Mouse (Mus musculus) heart, embryonic 13.5 days (tissue): ENCODE measurements around the gene Nod2. TPM values are rescaled to one million over a fixed set of nuclear protein-coding genes. Genes with fewer than 3 reads are reported as not detected.

Experiments
- ATAC-seq: fragments of 200-750 bp; cut with Nextera tagmentation; 2 replicates; pipeline ENCODE4 v1.8.0; 2017; ENCODE audit warnings: moderate TSS enrichment; ENCODE audit not compliant: insufficient number of reproducible peaks, low FRiP score, low TSS enrichment; ENCODE audit errors: extremely low read depth
- H3K27ac ChIP-seq: fragments of 300-500 bp; sonication (generic); replicated peaks from 2 replicates; pipeline ENCODE4 v1.5.1; 2015; ENCODE audit warnings: moderate library complexity, mild to moderate bottlenecking, inconsistent platforms
- H3K27me3 ChIP-seq: fragments of 300-500 bp; sonication (generic); replicated peaks from 2 replicates; pipeline ENCODE4 v1.6.1; 2015; ENCODE audit warnings: mild to moderate bottlenecking, inconsistent platforms
- H3K36me3 ChIP-seq: fragments of 300-500 bp; sonication (generic); 2 replicates; pipeline ENCODE4 v1.6.1; 2015; ENCODE audit warnings: mild to moderate bottlenecking, inconsistent platforms
- H3K4me1 ChIP-seq: fragments of 300-500 bp; sonication (generic); 2 replicates; pipeline ENCODE4 v1.6.1; 2015; ENCODE audit warnings: inconsistent platforms
- H3K4me2 ChIP-seq: fragments of 300-500 bp; sonication (generic); 2 replicates; pipeline ENCODE4 v1.6.1; 2015; ENCODE audit warnings: inconsistent platforms, mild to moderate bottlenecking, moderate library complexity
- H3K4me3 ChIP-seq: fragments of 300-500 bp; sonication (generic); 2 replicates; pipeline ENCODE4 v1.5.1; 2015; ENCODE audit warnings: moderate library complexity, mild to moderate bottlenecking, inconsistent platforms
- H3K9ac ChIP-seq: fragments of 300-500 bp; sonication (generic); 2 replicates; pipeline ENCODE4 v1.6.1; 2015; ENCODE audit warnings: inconsistent platforms, mild to moderate bottlenecking, moderate library complexity
- H3K9me3 ChIP-seq: fragments of 300-500 bp; sonication (generic); 2 replicates; pipeline ENCODE4 v1.6.1; 2016; ENCODE audit warnings: inconsistent platforms
- whole genome bisulfite sequencing: fragments of 180-500 bp; shearing (Covaris S2); methylation state at CpG from one replicate; pipeline ENCODE4 v1.1.7; 2015; ENCODE audit warnings: mixed read lengths; 5-methylcytosine and 5-hydroxymethylcytosine counted together
- polyA plus RNA-seq: library from polyadenylated mRNA; unstranded; fragments of >200 nt; fragmentation: Nextera tagmentation; extraction: Ambion mirVana; gene quantifications from 2 replicates; pipeline ENCODE4 v1.2.1, GENCODE M21; 2015

The Nod2 gene
- polyA plus RNA-seq, 1 experiment from 2014 or later = 0.08 TPM

DNA sequence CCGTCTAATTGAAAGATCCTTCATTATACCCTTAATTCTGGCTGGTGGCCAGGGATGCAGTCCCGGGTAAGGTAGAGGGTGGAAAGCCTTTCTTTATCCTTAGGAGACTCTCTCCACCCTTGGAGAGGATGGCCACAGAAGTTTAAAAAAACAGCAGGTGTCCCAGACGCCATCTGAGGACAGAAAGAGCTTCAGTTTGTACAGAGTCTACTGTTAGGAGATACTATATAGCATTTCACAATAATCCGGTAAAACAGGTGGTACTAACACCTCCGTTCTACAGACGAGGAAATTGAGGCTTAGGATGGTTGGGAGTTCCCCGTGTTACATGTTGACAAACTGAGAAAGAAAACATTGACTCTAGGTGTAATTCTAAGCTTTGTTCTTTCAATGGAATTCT, 49.1 kb downstream of the Nod2 start:
- peak overlapping the region; percentile 90 for H3K4me3 ChIP-seq
- 18% methylated on average over 7 of the region's 7 CpGs for WGBS
- H3K4me1 ChIP-seq = peaks cover 18% of the 10 kb centered on the region
- no peaks in the 10 kb centered on the region for H3K9me3 ChIP-seq
- H3K9ac ChIP-seq = peak overlapping the region; percentile 42; the same call in 1 of the 2 replicates
- H3K27ac ChIP-seq = no peak overlapping the region
- no peaks in the 10 kb centered on the region for H3K36me3 ChIP-seq
- peak overlapping the region; percentile 72 for H3K4me2 ChIP-seq
- H3K27me3 ChIP-seq = no peaks in the 10 kb centered on the region; the same call in 1 of the 2 replicates
- ATAC-seq = no peak

DNA sequence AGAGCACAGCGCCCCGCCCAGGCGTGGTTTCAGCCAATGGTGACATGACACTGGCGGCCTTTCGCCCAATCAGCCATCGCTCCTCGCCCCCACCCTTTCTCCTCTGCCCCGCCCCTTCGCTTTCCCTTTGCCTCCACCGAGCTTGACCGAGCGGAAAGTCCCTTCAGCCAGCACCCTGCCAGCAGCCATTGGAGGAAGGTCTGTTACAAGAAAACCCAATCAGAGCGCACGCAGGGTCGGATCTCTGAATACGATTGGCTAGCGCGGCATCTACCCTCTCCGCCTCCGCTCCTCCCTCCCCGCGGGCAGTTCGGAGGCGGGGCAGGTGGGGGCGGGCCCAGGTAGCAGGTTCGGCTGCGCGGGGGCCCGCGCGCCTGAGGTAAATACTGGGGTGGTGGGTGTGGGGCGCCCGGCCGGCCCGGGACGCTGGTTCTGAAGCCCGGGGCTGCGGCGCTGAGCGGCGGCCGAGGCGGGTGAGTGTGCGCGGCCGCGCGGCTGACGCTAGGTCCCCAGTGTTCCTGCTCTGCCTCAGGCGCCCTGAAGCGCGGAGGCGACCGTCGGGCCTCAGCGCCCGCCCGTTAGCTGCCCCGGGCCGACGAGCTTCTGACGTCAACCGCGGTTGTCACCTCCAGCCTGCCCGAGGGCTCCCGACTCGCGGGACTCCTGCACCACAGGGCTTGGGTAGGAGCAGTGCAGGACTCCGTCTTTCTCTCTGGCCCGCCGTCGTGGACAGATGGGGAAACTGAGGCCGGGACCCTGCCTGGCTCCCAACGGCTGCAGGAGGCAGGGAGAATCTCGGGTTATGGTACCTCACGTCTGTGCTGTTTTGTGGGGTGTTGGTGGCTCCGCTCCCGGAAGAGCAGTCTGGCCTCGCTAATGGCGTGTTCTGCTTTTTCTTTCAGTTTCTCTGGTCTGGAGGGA, 49.9 kb downstream of the Nod2 start, which contains the start of gene Cyld:
Gene Cyld (plus strand): TSS at position 308 of the 921 bp plus-strand sequence.
- peaks cover 16% of the 10 kb centered on the region for H3K4me1 ChIP-seq
- H3K27ac ChIP-seq = peak within 1 kb of the TSS; percentile 74
- no peaks in the 10 kb centered on the region; the same call in 1 of the 2 replicates for H3K27me3 ChIP-seq
- H3K9ac ChIP-seq = peak within 1 kb of the TSS; percentile 95
- no peaks in the 10 kb centered on the region for H3K36me3 ChIP-seq
- H3K9me3 ChIP-seq = no peaks in the 10 kb centered on the region
- under 1% methylated on average over 79 of the region's 80 CpGs for WGBS
- ATAC-seq = peak; percentile 99
- peak within 1 kb of the TSS; percentile 90 for H3K4me3 ChIP-seq
- H3K4me2 ChIP-seq = peak within 1 kb of the TSS; percentile 89

DNA sequence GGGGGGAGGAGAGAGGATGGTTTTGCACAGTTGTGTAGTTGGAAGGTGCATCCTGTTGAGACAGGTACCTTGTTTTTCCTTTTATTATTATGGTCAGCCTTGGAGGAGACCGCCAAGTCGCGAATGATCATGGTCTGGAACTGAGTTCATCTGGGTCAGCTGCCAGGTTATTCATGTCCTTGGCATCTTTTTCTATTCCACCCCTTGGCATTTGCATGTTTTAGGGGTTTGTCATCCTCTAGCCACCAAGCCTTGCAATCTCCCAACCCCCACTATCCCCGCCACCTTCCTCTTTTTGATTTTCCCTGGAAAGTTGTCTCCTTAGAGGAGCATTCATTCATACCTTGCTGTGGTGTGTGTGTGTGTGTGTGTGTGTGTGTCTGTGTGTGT, 50.5 kb downstream of the Nod2 start:
- no peaks in the 10 kb centered on the region for H3K36me3 ChIP-seq
- peak overlapping the region; percentile 90 for H3K4me3 ChIP-seq
- H3K27ac ChIP-seq = no peak overlapping the region
- no peaks in the 10 kb centered on the region; the same call in 1 of the 2 replicates for H3K27me3 ChIP-seq
- H3K4me2 ChIP-seq = peak overlapping the region; percentile 89
- H3K9ac ChIP-seq = peak overlapping the region; percentile 95
- H3K4me1 ChIP-seq = peaks cover 12% of the 10 kb centered on the region
- 10% methylated on average over 4 of the region's 4 CpGs for WGBS
- H3K9me3 ChIP-seq = no peaks in the 10 kb centered on the region
- no peak for ATAC-seq

DNA sequence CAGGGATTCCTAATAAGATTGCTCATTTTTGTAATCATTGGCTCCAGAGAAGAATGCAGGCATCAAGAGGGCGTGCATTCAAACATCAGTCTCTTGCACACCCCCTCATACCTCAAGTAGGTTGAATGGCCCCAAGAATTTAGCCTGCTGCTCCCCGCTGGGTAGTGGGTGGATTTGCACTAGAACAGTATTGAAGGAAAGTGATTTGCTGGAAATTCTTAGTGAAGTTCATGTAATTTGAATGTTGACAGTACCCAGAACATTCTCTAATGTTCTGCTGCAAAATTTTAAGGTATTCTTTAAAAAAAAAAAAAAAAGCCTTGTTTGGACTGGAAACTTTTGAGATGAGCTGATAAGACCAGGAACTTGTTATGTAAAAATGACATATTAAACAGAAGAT, 50.9 kb downstream of the Nod2 start:
- 49% methylated on average over 2 of the region's 2 CpGs for WGBS
- ATAC-seq = no peak
- Histone ChIP-seq H3K4me1 (peaks cover 12% of the 10 kb centered on the region), H3K4me3 (peak overlapping the region; percentile 90), H3K27me3 (no peaks in the 10 kb centered on the region; the same call in 1 of the 2 replicates), H3K4me2 (peak overlapping the region; percentile 89), H3K9me3 (no peaks in the 10 kb centered on the region), H3K27ac (no peak overlapping the region), H3K9ac (peak overlapping the region; percentile 95), H3K36me3 (no peaks in the 10 kb centered on the region)

DNA sequence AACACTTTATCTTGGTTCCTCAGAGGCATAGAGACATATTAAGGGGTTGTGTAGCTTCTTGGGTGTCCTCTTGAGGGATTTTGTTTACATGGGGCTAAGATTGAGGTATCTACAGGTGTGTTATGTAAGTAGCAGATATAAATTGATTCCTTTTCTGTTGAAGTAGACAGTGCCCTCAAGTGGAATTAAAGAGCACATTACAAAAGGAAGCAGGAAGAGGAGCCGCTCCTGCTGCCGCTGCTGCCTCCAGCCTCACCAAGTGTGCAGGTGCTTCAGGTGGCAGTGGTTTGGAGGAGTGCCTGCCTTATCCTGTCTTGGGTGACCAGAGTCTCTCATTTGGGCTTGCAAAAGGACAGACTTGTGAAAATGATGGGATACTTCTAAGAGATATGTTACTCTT, 54.5 kb downstream of the Nod2 start:
- no peak overlapping the region for H3K27ac ChIP-seq
- H3K27me3 ChIP-seq = no peaks in the 10 kb centered on the region
- peaks cover 7% of the 10 kb centered on the region for H3K4me1 ChIP-seq
- H3K4me3 ChIP-seq = no peak overlapping the region
- no peak overlapping the region for H3K9ac ChIP-seq
- no peak overlapping the region for H3K4me2 ChIP-seq
- H3K36me3 ChIP-seq = no peaks in the 10 kb centered on the region
- WGBS = 20% methylated on average over 2 of the region's 2 CpGs
- no peaks in the 10 kb centered on the region for H3K9me3 ChIP-seq
- no peak for ATAC-seq

DNA sequence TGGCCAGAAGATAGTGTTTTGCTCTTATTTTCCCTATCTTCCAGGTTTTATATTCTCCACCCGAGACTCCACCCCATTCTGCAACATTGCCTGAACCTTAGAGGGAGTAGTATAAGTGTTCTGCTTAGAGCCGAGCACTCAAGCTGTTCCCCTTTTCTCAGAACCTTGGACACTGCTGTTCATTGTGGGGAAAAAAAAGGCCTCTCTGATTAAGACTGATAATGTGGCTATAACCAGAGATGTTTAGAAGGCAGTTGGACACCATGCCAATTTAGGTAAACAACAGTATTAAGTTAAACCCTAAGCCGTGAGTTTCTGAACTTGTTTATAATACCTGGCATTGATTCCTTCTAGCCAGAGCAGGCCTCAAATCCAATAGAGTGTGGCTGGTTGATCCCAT, 55.7 kb downstream of the Nod2 start:
- H3K4me3 ChIP-seq = no peak overlapping the region
- no peak for ATAC-seq
- H3K4me2 ChIP-seq = no peak overlapping the region
- H3K4me1 ChIP-seq = peaks cover 3% of the 10 kb centered on the region
- 0 out of 2 replicates have a peak, but pooled peaks cover 3% of the 10 kb centered on the region for H3K36me3 ChIP-seq
- no peaks in the 10 kb centered on the region for H3K9me3 ChIP-seq
- WGBS = 77% methylated on average over 3 of the region's 3 CpGs
- H3K27me3 ChIP-seq = no peaks in the 10 kb centered on the region
- H3K9ac ChIP-seq = no peak overlapping the region
- no peak overlapping the region for H3K27ac ChIP-seq

DNA sequence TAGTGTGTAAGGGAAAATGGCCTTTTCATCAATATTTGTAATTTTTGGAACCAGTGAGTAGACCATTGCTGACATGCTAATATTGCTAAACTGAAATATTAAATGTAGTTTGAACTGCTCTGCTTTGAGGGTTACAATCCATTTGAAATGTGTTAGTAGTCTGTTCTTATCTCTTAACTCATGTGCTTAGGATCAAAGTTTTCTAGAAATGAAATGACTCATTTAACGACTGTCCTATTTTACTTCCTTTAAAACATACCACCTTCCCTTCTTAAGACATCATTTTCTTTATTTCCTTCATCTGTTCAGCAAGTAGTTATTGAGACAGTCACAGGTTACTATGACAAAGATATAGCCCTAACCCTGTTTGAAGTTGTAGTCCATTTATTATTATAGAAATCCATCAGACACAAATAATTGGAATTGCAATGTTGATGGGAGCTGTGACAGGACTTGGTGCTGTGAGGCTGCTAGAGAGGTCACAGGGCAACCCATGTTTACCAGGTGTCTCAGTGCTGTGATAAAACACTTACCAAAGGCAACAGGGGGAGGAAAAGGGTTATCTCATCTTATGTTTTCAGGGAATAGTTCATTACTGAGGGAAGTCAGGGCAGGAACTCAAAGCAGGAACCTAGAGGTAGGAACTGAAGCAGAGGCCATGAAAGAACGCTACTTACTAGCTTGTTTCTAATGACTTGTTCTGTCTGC, 76.3 kb downstream of the Nod2 start:
- Histone ChIP-seq H3K27ac (no peak overlapping the region), H3K36me3 (peaks cover 57% of the 10 kb centered on the region), H3K4me3 (no peak overlapping the region), H3K4me2 (no peak overlapping the region), H3K4me1 (peaks cover 7% of the 10 kb centered on the region), H3K9me3 (no peaks in the 10 kb centered on the region), H3K27me3 (no peaks in the 10 kb centered on the region), H3K9ac (no peak overlapping the region)
- ATAC-seq = no peak
- 85% methylated on average over 2 of the region's 2 CpGs for WGBS

Other genes starting within 250 kb of the Nod2 start
- 16.1 and 18.6 TPM in 2 replicates for gene Nkd1, start 126.0 kb upstream of the Nod2 start, polyA plus RNA-seq
- gene Snx20, start 11.2 kb upstream of the Nod2 start, polyA plus RNA-seq = 1.6 and 1.8 TPM in 2 replicates
- gene Cyld, start 49.7 kb downstream of the Nod2 start, polyA plus RNA-seq = 8.1 and 8.8 TPM in 2 replicates